Mouse (Mus musculus) ES-E14 (cell line): ENCODE data around the gene Btn2a2. TPM values are rescaled to one million over a fixed set of nuclear protein-coding genes. Genes with fewer than 3 reads are reported as not detected.

ENCODE experiments used
- DNase-seq: peaks from one replicate; pipeline ENCODE4 v3.0.0-alpha.2; 2013; ENCODE audit warnings: low read depth, low spot score
- H3K27ac ChIP-seq: 2 replicates; pipeline ENCODE4 v1.5.1; 2012; ENCODE audit warnings: low read depth, mild to moderate bottlenecking, low read length, moderate library complexity, mixed read lengths; ENCODE audit not compliant: poor library complexity, insufficient read depth, severe bottlenecking
- H3K36me3 ChIP-seq: 2 replicates; pipeline ENCODE4 v1.6.1; 2012; ENCODE audit warnings: mild to moderate bottlenecking, low read length, moderate library complexity, mixed read lengths; ENCODE audit not compliant: control insufficient read depth, poor library complexity, insufficient read depth, severe bottlenecking
- H3K4me1 ChIP-seq, 2 experiments: fragments of 150-350 bp in 1 of 2; sonication (generic) in 1 of 2; 2 replicates each; pipeline ENCODE4 v1.6.1; 2012; ENCODE audit warnings: low read length in 2 of 2, mild to moderate bottlenecking in 1 of 2, mixed read lengths in 1 of 2; ENCODE audit not compliant: control insufficient read depth in 2 of 2, insufficient read depth in 2 of 2, poor library complexity in 1 of 2
- H3K4me3 ChIP-seq, 2 experiments: fragments of 150-350 bp in 1 of 2; sonication (generic) in 1 of 2; 2 replicates each; pipeline ENCODE4 v1.5.1; 2012; ENCODE audit warnings: low read length in 2 of 2, low read depth in 1 of 2, mild to moderate bottlenecking in 1 of 2, mixed read lengths in 1 of 2; ENCODE audit not compliant: insufficient read depth in 1 of 2, poor library complexity in 1 of 2, severe bottlenecking in 1 of 2
- H3K9ac ChIP-seq: 2 replicates; pipeline ENCODE4 v1.6.1; 2012; ENCODE audit warnings: low read depth, mild to moderate bottlenecking, low read length, mixed read lengths; ENCODE audit not compliant: poor library complexity, insufficient read depth, severe bottlenecking
- H3K9me3 ChIP-seq: fragments of 150-350 bp; sonication (generic); 2 replicates; pipeline ENCODE4 v1.6.1; 2012; ENCODE audit warnings: low read depth, mild to moderate bottlenecking, low read length; ENCODE audit not compliant: control insufficient read depth, insufficient read depth
- CHD2 ChIP-seq: IDR thresholded peaks from 2 replicates; pipeline ENCODE4 v1.6.1; 2014; ENCODE audit warnings: mild to moderate bottlenecking, low read depth, low read length, inconsistent platforms
- HCFC1 ChIP-seq: IDR thresholded peaks from 2 replicates; pipeline ENCODE4 v1.6.1; 2012; ENCODE audit warnings: low read length, inconsistent platforms, borderline replicate concordance; ENCODE audit not compliant: insufficient read depth
- MAFK ChIP-seq: IDR thresholded peaks from 2 replicates; pipeline ENCODE4 v1.6.1; 2014; ENCODE audit warnings: mild to moderate bottlenecking, low read depth, low read length, inconsistent platforms; ENCODE audit not compliant: insufficient read depth
- ZC3H11A ChIP-seq: IDR thresholded peaks from 2 replicates; pipeline ENCODE4 v1.6.1; 2012; ENCODE audit warnings: low read depth, mild to moderate bottlenecking, inconsistent platforms, low read length, borderline replicate concordance
- ZNF384 ChIP-seq: IDR thresholded peaks from 2 replicates; pipeline ENCODE4 v1.6.1; 2012; ENCODE audit warnings: low read depth, low read length, inconsistent platforms
- in situ Hi-C, 2 experiments: fragments of 600-800 bp; cut with MboI; formaldehyde crosslinking; loops; one replicate each; pipeline ENCODE4 v1.15.1; 2025; ENCODE audit warnings: low sequenced_read_pairs in 2 of 2, inconsistent platforms in 1 of 2; ENCODE audit not compliant: unreplicated experiment in 2 of 2
- total RNA-seq: library from RNA; depleted of rRNA; stranded (reverse); fragments of 300-350 nt; gene quantifications from 2 replicates; pipeline ENCODE4 v1.2.3, GENCODE M21; 2012

The Btn2a2 gene
- total RNA-seq, 1 experiment = 1.5 TPM

DNA sequence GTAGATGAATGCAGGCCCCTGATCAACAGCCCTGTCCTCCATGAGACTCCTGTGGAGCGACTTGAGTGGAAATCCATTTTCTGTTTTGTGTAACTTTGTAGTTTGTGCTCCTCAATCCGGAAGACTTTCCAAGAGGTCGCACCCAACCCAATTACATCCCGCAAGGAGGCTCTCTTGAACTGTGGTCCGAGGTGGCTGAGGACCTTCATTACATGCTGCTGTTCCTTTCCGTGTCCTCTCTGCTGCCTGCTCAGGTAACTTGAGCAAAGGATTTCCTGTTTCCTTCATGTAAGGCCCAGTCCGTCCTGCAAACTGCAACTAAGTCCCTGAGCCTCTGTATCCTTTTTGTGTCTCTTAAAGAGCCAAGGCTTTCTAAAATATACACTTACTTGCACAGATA lies 54.2 kb downstream of the Btn2a2 start:
- Histone ChIP-seq H3K27ac (no peak overlapping the region), H3K36me3 (no peaks in the 10 kb centered on the region), H3K9me3 (no peaks in the 10 kb centered on the region), H3K4me1 (no peaks in the 10 kb centered on the region), H3K9ac (no peak overlapping the region), H3K4me3 (peak overlapping the region; percentile 15 to 19; a peak in 3 of 4 replicates)
- TF ChIP-seq ZC3H11A = no peak
- TF ChIP-seq MAFK = no peak
- TF ChIP-seq HCFC1 = no peak
- TF ChIP-seq CHD2 = no peak
- TF ChIP-seq ZNF384 = no peak
- in situ Hi-C loops = loop anchor here (5.0 to 25.0 kb wide), 2 partner anchors 83 to 1522 kb away; no protein-coding TSS in a partner anchor
- no peak for DNase-seq

DNA sequence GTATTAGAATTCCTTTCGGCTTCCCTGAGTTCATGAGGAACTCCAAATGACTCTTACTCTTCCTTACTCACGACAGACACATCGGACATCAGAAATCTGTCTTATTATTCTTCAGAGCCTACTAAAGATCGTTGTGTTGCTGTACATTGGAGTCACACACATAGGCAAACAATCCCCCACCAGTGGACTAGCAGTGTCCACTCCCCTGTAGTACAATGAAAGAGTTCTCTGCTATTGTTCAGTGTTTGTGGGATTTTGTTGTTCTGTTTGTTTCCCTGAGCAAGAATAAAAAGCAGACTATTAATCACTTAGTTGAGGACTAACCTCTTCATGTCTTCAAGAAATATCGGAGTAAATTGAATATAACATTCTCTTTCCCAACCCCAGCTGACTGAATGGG lies 54.9 kb downstream of the Btn2a2 start:
- Histone ChIP-seq H3K9me3 (no peaks in the 10 kb centered on the region), H3K4me1 (0 out of 4 replicates have a peak, but pooled peaks cover 0 to 2% of the 10 kb centered on the region in 2 experiments), H3K36me3 (no peaks in the 10 kb centered on the region), H3K9ac (no peak overlapping the region), H3K27ac (no peak overlapping the region), H3K4me3 (peak overlapping the region in 1 of 2 experiments; percentile 53; a peak in 1 of 4 replicates)
- in situ Hi-C loops = loop anchor here (5.0 to 25.0 kb wide), 2 partner anchors 84 to 1522 kb away; no protein-coding TSS in a partner anchor
- no peak for DNase-seq
- TF ChIP-seq CHD2 (no peak), ZC3H11A (no peak), ZNF384 (no peak), MAFK (no peak), HCFC1 (no peak)

DNA sequence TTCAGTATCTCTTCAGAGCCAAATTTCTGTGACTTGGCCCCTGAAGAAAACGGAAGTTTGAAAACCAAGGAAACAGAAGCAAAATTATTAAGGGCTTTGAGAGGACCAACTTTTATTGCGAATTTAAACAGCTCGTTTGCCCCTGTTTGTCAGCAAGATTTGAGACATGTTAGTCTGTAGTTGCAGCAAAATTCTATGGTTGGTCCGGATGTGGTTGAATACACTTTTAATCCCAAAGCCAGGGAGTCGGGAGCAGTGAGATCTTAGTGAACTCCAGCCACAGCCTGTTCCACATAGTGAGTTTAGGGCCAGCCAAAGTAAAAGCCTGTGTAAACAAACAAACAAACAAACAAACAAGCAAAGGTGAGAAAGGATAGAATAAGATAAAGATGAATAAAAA lies 55.5 kb downstream of the Btn2a2 start:
- no peak for DNase-seq
- Histone ChIP-seq H3K4me1 (0 out of 4 replicates have a peak, but pooled peaks cover 0 to 2% of the 10 kb centered on the region in 2 experiments), H3K27ac (no peak overlapping the region), H3K9ac (no peak overlapping the region), H3K4me3 (peak overlapping the region; percentile 27 to 53), H3K9me3 (no peaks in the 10 kb centered on the region), H3K36me3 (no peaks in the 10 kb centered on the region)
- TF ChIP-seq ZNF384 (no peak), MAFK (no peak), HCFC1 (no peak), ZC3H11A (no peak), CHD2 (no peak)
- in situ Hi-C loops = loop anchor here (5.0 to 25.0 kb wide), 2 partner anchors 84 to 1521 kb away; no protein-coding TSS in a partner anchor

DNA sequence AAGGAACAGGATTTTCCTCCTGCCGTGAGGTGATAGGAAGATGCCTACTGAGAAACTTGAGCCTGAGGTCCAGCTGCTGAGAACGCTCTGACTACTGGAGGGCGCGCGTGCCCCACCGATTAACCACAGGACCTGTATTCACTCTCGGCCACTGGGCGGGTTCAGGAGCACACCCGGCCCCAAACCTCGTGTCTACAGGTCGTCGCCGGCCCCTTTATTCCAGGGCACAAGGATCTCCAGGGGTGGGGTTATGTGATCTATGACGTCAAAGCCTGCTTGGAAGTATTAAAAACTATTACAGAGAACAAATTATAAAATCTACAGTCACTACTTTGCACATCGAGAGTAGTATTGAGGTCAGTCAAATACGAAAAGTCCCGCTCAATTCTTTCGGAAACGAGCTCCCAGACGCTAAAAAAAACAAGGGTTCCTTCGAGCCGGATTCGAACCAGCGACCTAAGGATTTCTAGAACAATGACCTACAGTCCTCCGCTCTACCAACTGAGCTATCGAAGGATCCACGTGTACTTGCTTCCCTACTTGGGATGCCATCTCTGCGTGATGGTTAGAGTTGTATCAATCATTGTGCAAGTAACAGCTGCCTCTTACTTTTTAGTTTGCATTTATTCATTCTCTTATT lies 56.0 kb downstream of the Btn2a2 start:
- in situ Hi-C loops = loop anchor here (5.0 to 25.0 kb wide), 2 partner anchors 85 to 1520 kb away; no protein-coding TSS in a partner anchor
- no peak overlapping the region for H3K27ac ChIP-seq
- 0 out of 4 replicates have a peak, but pooled peaks cover 0 to 2% of the 10 kb centered on the region in 2 experiments for H3K4me1 ChIP-seq
- peak; percentile 73; the same call in 1 of the 2 replicates for TF ChIP-seq HCFC1
- TF ChIP-seq ZC3H11A = peak; percentile 35; the same call in 1 of the 2 replicates
- TF ChIP-seq MAFK = peak; percentile 89
- no peak for TF ChIP-seq CHD2
- peak; percentile 77; the same call in 1 of the 2 replicates for TF ChIP-seq ZNF384
- peak overlapping the region; percentile 53 to 60 for H3K4me3 ChIP-seq
- H3K9me3 ChIP-seq = no peaks in the 10 kb centered on the region
- no peak overlapping the region for H3K9ac ChIP-seq
- peak; percentile 95 for DNase-seq
- H3K36me3 ChIP-seq = no peaks in the 10 kb centered on the region
